Mouse (Mus musculus): ENCODE results near the gene Sec61g. TPM values are rescaled to one million over a fixed set of nuclear protein-coding genes. Genes with fewer than 3 reads are reported as not detected.
A peak's percentile ranks its signal among the peaks of the same experiment; 100 is the strongest.
"Not testable (repeated sequence)": the region's sequence is repeated elsewhere in the genome, so short reads cannot be mapped to it uniquely, and the experiment has no call there.

The Sec61g gene
- polyA plus RNA-seq, 1 experiment from 2014 or later, result 37.4 TPM

GRCm38 (mm10) chr11:16514221-16514620, 5.9 kb upstream of the Sec61g start:
- H3K27me3 ChIP-seq (ENCODE audit: insufficient read depth, poor library complexity, severe bottlenecking); H3K27ac ChIP-seq; H3K9me3 ChIP-seq; H3K36me3 ChIP-seq; DNase-seq (ENCODE audit: low spot score); H3K4me1 ChIP-seq; H3K4me3 ChIP-seq: not testable (repeated sequence)
- WGBS, result 41% methylated on average over 23 of the region's 23 CpGs

GRCm38 (mm10) chr11:16507385-16508051, 766 bp downstream of the Sec61g start:
- Histone ChIP-seq H3K27ac (peak overlapping the region; percentile 96), H3K4me1 (peaks cover 6% of the 10 kb centered on the region), H3K4me3 (peak overlapping the region; percentile 88), H3K27me3 (ENCODE audit: insufficient read depth, poor library complexity, severe bottlenecking) (no peaks in the 10 kb centered on the region), H3K36me3 (peaks cover 34% of the 10 kb centered on the region), H3K9me3 (no peaks in the 10 kb centered on the region)
- 4% methylated on average over 26 of the region's 26 CpGs for WGBS
- no peak for DNase-seq (ENCODE audit: low spot score)

- Histone ChIP-seq H3K27ac (no peak overlapping the region), H3K27me3 (ENCODE audit: insufficient read depth, poor library complexity, severe bottlenecking) (no peaks in the 10 kb centered on the region), H3K4me3 (no peak overlapping the region), H3K4me1 (peaks cover 6% of the 10 kb centered on the region), H3K36me3 (peaks cover 42% of the 10 kb centered on the region), H3K9me3 (no peaks in the 10 kb centered on the region)
- 90% methylated on average over 6 of the region's 6 CpGs for WGBS
- no peak for DNase-seq (ENCODE audit: low spot score)
These were observed 2.3 kb downstream of the Sec61g start for GRCm38 (mm10) chr11:16505999-16506398.

- Histone ChIP-seq H3K36me3 (peaks cover 56% of the 10 kb centered on the region), H3K9me3 (no peaks in the 10 kb centered on the region), H3K27me3 (ENCODE audit: insufficient read depth, poor library complexity, severe bottlenecking) (no peaks in the 10 kb centered on the region), H3K4me3 (no peak overlapping the region), H3K27ac (no peak overlapping the region), H3K4me1 (peaks cover 6% of the 10 kb centered on the region)
- DNase-seq (ENCODE audit: low spot score), result no peak
- WGBS, result 75% methylated on average over 5 of the region's 5 CpGs
These were observed 5.1 kb downstream of the Sec61g start for GRCm38 (mm10) chr11:16503150-16503549.

GRCm38 (mm10) chr11:16502744-16503143, 5.5 kb downstream of the Sec61g start:
- WGBS, result 72% methylated on average over 3 of the region's 3 CpGs
- Histone ChIP-seq H3K36me3 (peaks cover 56% of the 10 kb centered on the region), H3K27me3 (ENCODE audit: insufficient read depth, poor library complexity, severe bottlenecking) (no peaks in the 10 kb centered on the region), H3K4me1 (peaks cover 6% of the 10 kb centered on the region), H3K9me3 (no peaks in the 10 kb centered on the region), H3K4me3 (no peak overlapping the region), H3K27ac (no peak overlapping the region)
- no peak for DNase-seq (ENCODE audit: low spot score)

GRCm38 (mm10) chr11:16498756-16499680, 9.3 kb downstream of the Sec61g start:
- H3K36me3 ChIP-seq, result peaks cover 35% of the 10 kb centered on the region
- WGBS, result 55% methylated on average over 1 of the region's 1 CpGs
- no peaks in the 10 kb centered on the region for H3K9me3 ChIP-seq
- DNase-seq (ENCODE audit: low spot score), result no peak
- no peaks in the 10 kb centered on the region for H3K27me3 ChIP-seq (ENCODE audit: insufficient read depth, poor library complexity, severe bottlenecking)
- H3K27ac ChIP-seq, result no peak overlapping the region
- H3K4me3 ChIP-seq, result no peak overlapping the region
- H3K4me1 ChIP-seq, result no peaks in the 10 kb centered on the region

Other genes with a start within 250 kb of the Sec61g start
- 1.9 and 3.1 TPM in 2 replicates for gene Egfr, start 243.7 kb upstream of the Sec61g start, polyA plus RNA-seq (2016; fragmentation: Nextera tagmentation; extraction: Ambion mirVana)

Data from heart, embryonic 10.5 days (tissue).